Mouse (Mus musculus) kidney, embryonic 16.5 days (tissue): ENCODE data around the gene Upf2. TPM values are rescaled to one million over a fixed set of nuclear protein-coding genes. Genes with fewer than 3 reads are reported as not detected.
"Not testable (repeated sequence)": the region's sequence is repeated elsewhere in the genome, so short reads cannot be mapped to it uniquely, and the experiment has no call there.

Experiments
- ATAC-seq: fragments of 200-750 bp; cut with Nextera tagmentation; 2 replicates; pipeline ENCODE4 v1.8.0; 2017; ENCODE audit warnings: moderate TSS enrichment; ENCODE audit not compliant: low FRiP score, low TSS enrichment
- H3K27ac ChIP-seq: fragments of 300-500 bp; sonication (generic); 2 replicates; pipeline ENCODE4 v1.5.1; 2014; ENCODE audit warnings: low read length
- H3K27me3 ChIP-seq: fragments of 300-500 bp; sonication (generic); 2 replicates; pipeline ENCODE4 v1.6.1; 2014; ENCODE audit warnings: low read length, control low read depth, mixed read lengths; ENCODE audit not compliant: insufficient read depth
- H3K36me3 ChIP-seq: fragments of 300-500 bp; sonication (generic); 2 replicates; pipeline ENCODE4 v1.6.1; 2014; ENCODE audit warnings: low read length, control low read depth, mixed read lengths; ENCODE audit not compliant: insufficient read depth
- H3K4me1 ChIP-seq: fragments of 300-500 bp; sonication (generic); 2 replicates; pipeline ENCODE4 v1.6.1; 2014; ENCODE audit warnings: low read length, control low read depth, mixed read lengths; ENCODE audit not compliant: insufficient read depth
- H3K4me2 ChIP-seq: fragments of 300-500 bp; sonication (generic); replicated peaks from 2 replicates; pipeline ENCODE4 v1.6.1; 2014; ENCODE audit warnings: low read depth, low read length
- H3K4me3 ChIP-seq: fragments of 300-500 bp; sonication (generic); 2 replicates; pipeline ENCODE4 v1.5.1; 2014; ENCODE audit warnings: mild to moderate bottlenecking, low read length
- H3K9ac ChIP-seq: fragments of 300-500 bp; sonication (generic); replicated peaks from 2 replicates; pipeline ENCODE4 v1.6.1; 2014; ENCODE audit warnings: low read length
- H3K9me3 ChIP-seq: fragments of 300-500 bp; sonication (generic); 2 replicates; pipeline ENCODE4 v1.6.1; 2016; ENCODE audit warnings: low read length, control low read depth
- WGBS: fragments of 180-500 bp; shearing (Covaris S2); extraction: QIAGEN DNeasy Blood & Tissue Kit; methylation state at CpG from one replicate; pipeline ENCODE4 v1.1.7; 2014; 5-methylcytosine and 5-hydroxymethylcytosine counted together
- polyA plus RNA-seq: library from polyadenylated mRNA; unstranded; fragments of >200 nt; fragmentation: Nextera tagmentation; extraction: Ambion mirVana; gene quantifications from 2 replicates; pipeline ENCODE4 v1.2.1, GENCODE M21; 2015

Upf2 gene
- polyA plus RNA-seq, 1 experiment from 2014 or later, result 11.0 TPM

- Histone ChIP-seq H3K27ac (peak overlapping the region; percentile 34; the same call in 1 of the 2 replicates), H3K27me3 (no peaks in the 10 kb centered on the region), H3K9ac (no peak overlapping the region), H3K4me2 (no peak overlapping the region), H3K9me3 (no peaks in the 10 kb centered on the region), H3K4me1 (peaks cover 24% of the 10 kb centered on the region), H3K4me3 (no peak overlapping the region), H3K36me3 (no peaks in the 10 kb centered on the region)
- WGBS, result 5% methylated on average over 1 of the region's 1 CpGs
- no peak for ATAC-seq
These were observed 124.2 kb downstream of the Upf2 start for GRCm38 (mm10) chr2:6075530-6075896.

- H3K27ac ChIP-seq, result no peak overlapping the region
These were observed 128.8 kb downstream of the Upf2 start for GRCm38 (mm10) chr2:6080037-6080436.

GRCm38 (mm10) chr2:6081108-6081507 is 129.8 kb downstream of the Upf2 start:
- Histone ChIP-seq H3K9ac (no peak overlapping the region), H3K27ac (no peak overlapping the region), H3K4me1 (peaks cover 7% of the 10 kb centered on the region; the same call in 1 of the 2 replicates), H3K9me3 (no peaks in the 10 kb centered on the region), H3K27me3 (no peaks in the 10 kb centered on the region), H3K36me3 (no peaks in the 10 kb centered on the region), H3K4me3 (no peak overlapping the region), H3K4me2 (no peak overlapping the region)
- 28% methylated on average over 8 of the region's 8 CpGs for WGBS
- ATAC-seq, result peak; percentile 71

More at GRCm38 (mm10) chr2:6080037-6080436, 128.8 kb downstream of the Upf2 start:
- peaks cover 12% of the 10 kb centered on the region for H3K4me1 ChIP-seq
- H3K9me3 ChIP-seq, result no peaks in the 10 kb centered on the region
- H3K4me3 ChIP-seq, result no peak overlapping the region
- WGBS, result 92% methylated on average over 1 of the region's 1 CpGs
- H3K36me3 ChIP-seq, result no peaks in the 10 kb centered on the region
- H3K27me3 ChIP-seq, result no peaks in the 10 kb centered on the region
- no peak for ATAC-seq
- H3K4me2 ChIP-seq, result no peak overlapping the region
- H3K9ac ChIP-seq, result no peak overlapping the region

- peaks cover 7% of the 10 kb centered on the region; the same call in 1 of the 2 replicates for H3K4me1 ChIP-seq
- no peaks in the 10 kb centered on the region for H3K9me3 ChIP-seq
- H3K27me3 ChIP-seq, result no peaks in the 10 kb centered on the region
- no peak overlapping the region for H3K4me2 ChIP-seq
- no peak overlapping the region for H3K4me3 ChIP-seq
- no peaks in the 10 kb centered on the region for H3K36me3 ChIP-seq
- H3K27ac ChIP-seq, result no peak overlapping the region
- 78% methylated on average over 6 of the region's 6 CpGs for WGBS
- H3K9ac ChIP-seq, result no peak overlapping the region
- ATAC-seq, result no peak
These were observed 131.3 kb downstream of the Upf2 start for GRCm38 (mm10) chr2:6082615-6083014.

- H3K4me3 ChIP-seq, result no peak overlapping the region
- H3K36me3 ChIP-seq, result no peaks in the 10 kb centered on the region
- H3K4me2 ChIP-seq, result no peak overlapping the region
- peaks cover 7% of the 10 kb centered on the region; the same call in 1 of the 2 replicates for H3K4me1 ChIP-seq
- 88% methylated on average over 1 of the region's 1 CpGs for WGBS
- no peaks in the 10 kb centered on the region for H3K9me3 ChIP-seq
- ATAC-seq, result no peak
- no peak overlapping the region for H3K27ac ChIP-seq
- H3K9ac ChIP-seq, result no peak overlapping the region
- H3K27me3 ChIP-seq, result no peaks in the 10 kb centered on the region
These were observed 132.4 kb downstream of the Upf2 start for GRCm38 (mm10) chr2:6083696-6084095.

- no peaks in the 10 kb centered on the region for H3K36me3 ChIP-seq
- no peaks in the 10 kb centered on the region for H3K9me3 ChIP-seq
- no peaks in the 10 kb centered on the region for H3K27me3 ChIP-seq
- no peak overlapping the region for H3K4me2 ChIP-seq
- 0 out of 2 replicates have a peak overlapping the region, but pooled peaks have one; percentile 8 for H3K9ac ChIP-seq
- H3K4me1 ChIP-seq, result peaks cover 7% of the 10 kb centered on the region; the same call in 1 of the 2 replicates
- ATAC-seq, result 0 out of 2 replicates have a peak, but pooled peaks have one; percentile 12
- no peak overlapping the region for H3K4me3 ChIP-seq
- no peak overlapping the region for H3K27ac ChIP-seq
- WGBS, result 72% methylated on average over 19 of the region's 19 CpGs
These were observed 134.6 kb downstream of the Upf2 start for GRCm38 (mm10) chr2:6085622-6086530.

- Histone ChIP-seq H3K9me3 (no peaks in the 10 kb centered on the region), H3K4me1 (no peaks in the 10 kb centered on the region), H3K9ac (no peak overlapping the region), H3K4me3 (no peak overlapping the region), H3K36me3 (no peaks in the 10 kb centered on the region), H3K27ac (no peak overlapping the region), H3K4me2 (no peak overlapping the region), H3K27me3 (no peaks in the 10 kb centered on the region)
- no peak for ATAC-seq
- 83% methylated on average over 5 of the region's 5 CpGs for WGBS
These were observed 135.9 kb downstream of the Upf2 start for GRCm38 (mm10) chr2:6087151-6087550.

GRCm38 (mm10) chr2:6089941-6090340 is 138.7 kb downstream of the Upf2 start:
- WGBS, result 86% methylated on average over 16 of the region's 16 CpGs
- not testable (repeated sequence) for ATAC-seq, H3K4me3 ChIP-seq, H3K4me2 ChIP-seq, H3K9ac ChIP-seq, H3K27me3 ChIP-seq, H3K9me3 ChIP-seq, H3K4me1 ChIP-seq, H3K27ac ChIP-seq, H3K36me3 ChIP-seq

GRCm38 (mm10) chr2:6097113-6097716 is 145.9 kb downstream of the Upf2 start:
- peaks cover 8% of the 10 kb centered on the region for H3K4me1 ChIP-seq
- H3K27ac ChIP-seq, result no peak overlapping the region
- H3K36me3 ChIP-seq, result 0 out of 2 replicates have a peak, but pooled peaks cover 4% of the 10 kb centered on the region
- H3K9ac ChIP-seq, result no peak overlapping the region
- peaks cover 15% of the 10 kb centered on the region for H3K27me3 ChIP-seq
- ATAC-seq, result no peak
- no peak overlapping the region for H3K4me2 ChIP-seq
- H3K9me3 ChIP-seq, result no peaks in the 10 kb centered on the region
- WGBS, result 74% methylated on average over 7 of the region's 7 CpGs
- no peak overlapping the region for H3K4me3 ChIP-seq

- Histone ChIP-seq H3K9me3 (no peaks in the 10 kb centered on the region), H3K27me3 (peaks cover 15% of the 10 kb centered on the region), H3K4me1 (peaks cover 8% of the 10 kb centered on the region), H3K4me3 (no peak overlapping the region), H3K9ac (no peak overlapping the region), H3K27ac (no peak overlapping the region), H3K36me3 (0 out of 2 replicates have a peak, but pooled peaks cover 8% of the 10 kb centered on the region), H3K4me2 (no peak overlapping the region)
- ATAC-seq, result no peak
- 45% methylated on average over 6 of the region's 6 CpGs for WGBS
These were observed 147.7 kb downstream of the Upf2 start for GRCm38 (mm10) chr2:6098924-6099323.
